Mouse (Mus musculus) brain, embryonic 14.5 days (tissue): ENCODE measurements around the gene Nrap.

Source experiments
- CTCF ChIP-seq: fragments of 200-500 bp; IDR thresholded peaks from 2 replicates; pipeline ENCODE4 v1.5.1; 2012; ENCODE audit warnings: inconsistent platforms, mild to moderate bottlenecking, moderate library complexity, borderline replicate concordance; ENCODE audit not compliant: insufficient read depth, insufficient read length; ENCODE audit errors: extremely low read depth
- POLR2A ChIP-seq: fragments of 200-500 bp; IDR thresholded peaks from 2 replicates; pipeline ENCODE4 v1.6.1; 2012; ENCODE audit warnings: mild to moderate bottlenecking, inconsistent platforms, borderline replicate concordance; ENCODE audit not compliant: poor library complexity, insufficient read depth, insufficient read length, severe bottlenecking; ENCODE audit errors: extremely low read depth

DNA sequence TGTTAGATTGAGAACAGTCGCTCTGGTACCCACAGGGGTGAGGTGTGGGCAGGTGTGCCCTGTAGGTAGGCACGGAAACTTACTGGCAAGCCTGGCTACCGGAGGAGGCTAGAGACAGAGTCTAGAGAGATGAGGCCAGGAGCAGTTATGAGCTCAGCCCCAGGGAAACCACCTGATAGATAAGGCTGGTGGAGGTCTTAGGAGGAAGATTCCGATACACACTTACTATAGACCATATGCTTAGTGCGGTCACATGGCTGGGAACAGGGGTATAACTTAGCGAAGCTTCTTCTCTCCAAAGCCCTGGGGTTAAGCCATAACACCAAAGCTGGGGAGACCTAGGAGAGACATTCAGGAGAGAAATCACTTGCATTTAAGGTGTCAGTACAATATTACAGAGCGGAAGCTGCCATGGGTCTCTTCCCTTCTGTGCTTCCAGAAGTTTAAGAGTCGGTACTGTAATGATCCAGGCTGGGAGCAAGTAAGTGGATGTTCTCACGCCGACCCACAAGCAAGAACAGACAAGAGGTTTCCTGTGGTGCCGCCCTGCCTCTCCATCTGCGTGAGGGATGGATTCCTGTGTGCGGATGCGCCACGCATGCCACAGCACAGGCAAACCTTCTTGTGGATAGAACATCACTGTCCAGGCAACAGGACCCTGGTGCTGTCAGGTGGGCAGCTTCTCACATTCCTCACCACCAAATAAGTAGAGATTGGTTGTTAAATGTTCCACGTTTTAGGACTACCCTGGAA, 5.5 kb upstream of the Nrap start:
- no peak for TF ChIP-seq CTCF
- TF ChIP-seq POLR2A = no peak
